Mouse (Mus musculus): ENCODE results near the gene Cpa4. TPM values are rescaled to one million over a fixed set of nuclear protein-coding genes. Genes with fewer than 3 reads are reported as not detected.
A peak's percentile ranks its signal among the peaks of the same experiment; 100 is the strongest.

Gene Cpa4
- 1.5 and 2.1 TPM in 2 replicates for polyA plus RNA-seq (2011; ENCODE audit: insufficient read length, low read depth, missing spikeins)

DNA sequence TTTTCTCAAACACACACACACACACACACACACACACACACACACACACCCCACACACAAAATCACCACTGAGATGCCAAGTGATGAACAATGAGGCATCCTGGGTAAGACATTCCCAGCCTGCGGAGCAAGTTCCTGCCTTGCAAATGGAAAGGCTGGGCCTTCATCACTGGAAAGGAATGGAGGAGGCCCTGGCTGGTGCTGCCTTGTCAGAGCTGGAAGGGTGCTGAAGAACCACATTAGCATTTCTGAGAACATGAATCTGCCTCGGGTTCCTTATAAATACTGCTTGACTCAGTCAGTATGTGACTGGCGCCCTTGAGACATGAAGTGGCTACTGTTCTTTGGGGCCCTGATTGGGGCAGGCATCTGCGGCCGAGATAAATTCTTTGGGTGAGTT lies at the start of gene Cpa4:
Cpa4 (plus strand) TSS at position 301 of the 400 bp plus-strand sequence.
- TF ChIP-seq CTCF (IDR thresholded peaks at IDR 0.05; ENCODE audit: borderline replicate concordance, insufficient read depth, low read length) (no peak), POLR2A (IDR thresholded peaks at IDR 0.05; ENCODE audit: low read depth, low read length) (no peak)
- Histone ChIP-seq H3K27ac (ENCODE audit: insufficient read depth, low read length) (0 out of 2 replicates have a peak within 1 kb of the TSS, but pooled peaks have one; percentile 10), H3K4me3 (ENCODE audit: insufficient read depth, low read length) (no peak within 1 kb of the TSS), H3K4me1 (ENCODE audit: control insufficient read depth, insufficient read depth, low read length) (peaks cover 2% of the 10 kb centered on the region; the same call in 1 of the 2 replicates)

DNA sequence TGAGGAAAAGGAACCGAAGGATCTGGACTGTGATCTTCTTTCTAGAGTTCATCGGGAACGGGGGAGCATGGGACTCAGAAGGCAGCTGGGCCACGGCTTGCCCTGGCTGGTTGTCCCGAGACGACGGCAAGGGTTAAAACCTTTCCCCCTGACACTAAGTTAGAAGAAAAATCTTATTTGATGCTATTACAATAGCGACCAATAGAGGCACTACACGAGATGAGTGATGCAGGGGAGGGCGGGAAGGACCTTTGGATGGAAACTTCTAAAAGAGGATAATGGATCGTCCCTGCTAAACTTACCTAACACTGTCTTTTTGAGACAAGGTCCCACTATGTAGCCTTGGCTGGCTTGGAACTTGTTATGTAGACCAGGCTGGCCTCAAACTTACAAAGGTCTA lies 47.8 kb upstream of the Cpa4 start:
- no peak for TF ChIP-seq POLR2A (IDR thresholded peaks at IDR 0.05; ENCODE audit: low read depth, low read length)
- no peak for TF ChIP-seq CTCF (IDR thresholded peaks at IDR 0.05; ENCODE audit: borderline replicate concordance, insufficient read depth, low read length)
- H3K4me1 ChIP-seq (ENCODE audit: control insufficient read depth, insufficient read depth, low read length) = no peaks in the 10 kb centered on the region
- no peak overlapping the region for H3K27ac ChIP-seq (ENCODE audit: insufficient read depth, low read length)
- no peak overlapping the region for H3K4me3 ChIP-seq (ENCODE audit: insufficient read depth, low read length)

DNA sequence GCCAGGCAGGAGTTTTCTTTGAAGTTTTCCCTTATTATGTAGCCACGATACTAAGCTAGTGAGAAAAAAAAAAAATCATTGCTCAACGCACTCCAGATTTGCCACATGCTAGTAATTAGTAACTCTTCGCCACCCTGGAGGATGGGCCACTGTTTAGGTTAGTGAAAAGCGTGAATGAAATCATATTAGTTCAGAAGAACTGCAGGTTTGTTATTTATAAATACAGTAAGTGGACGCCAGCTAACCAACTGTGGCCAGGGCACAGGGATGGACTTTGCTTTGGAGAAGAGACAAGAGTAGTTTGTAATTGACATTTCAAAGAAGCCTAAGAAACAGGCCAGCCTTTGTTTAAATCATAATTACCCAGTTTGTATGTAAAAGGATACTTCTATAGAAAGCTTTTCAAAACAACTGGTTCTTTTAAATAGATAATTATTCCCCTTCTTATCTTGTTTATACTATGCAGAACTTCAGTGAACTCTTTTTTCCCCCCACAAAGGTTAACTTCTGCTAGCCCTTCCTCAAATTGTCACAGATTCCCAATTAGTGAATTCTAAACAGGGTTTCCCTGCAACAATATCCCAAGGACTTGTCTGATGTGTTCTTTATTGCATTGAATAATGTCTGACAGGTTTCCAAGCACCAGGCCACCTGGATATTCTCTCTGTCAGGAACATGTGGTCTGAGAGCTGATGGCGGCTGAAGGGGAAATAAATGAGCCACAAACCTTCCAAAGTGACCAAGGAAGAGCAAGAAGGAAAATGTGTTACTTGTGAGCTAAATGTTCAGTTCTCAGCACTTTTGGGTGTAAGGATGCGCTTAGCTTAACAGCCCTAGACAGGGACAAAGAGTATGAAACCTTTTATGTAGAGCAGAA lies 42.5 kb upstream of the Cpa4 start:
- H3K4me1 ChIP-seq (ENCODE audit: control insufficient read depth, insufficient read depth, low read length) = peaks cover 6% of the 10 kb centered on the region; the same call in 1 of the 2 replicates
- TF ChIP-seq POLR2A (IDR thresholded peaks at IDR 0.05; ENCODE audit: low read depth, low read length) (no peak), CTCF (IDR thresholded peaks at IDR 0.05; ENCODE audit: borderline replicate concordance, insufficient read depth, low read length) (no peak)
- no peak overlapping the region for H3K27ac ChIP-seq (ENCODE audit: insufficient read depth, low read length)
- no peak overlapping the region for H3K4me3 ChIP-seq (ENCODE audit: insufficient read depth, low read length)

DNA sequence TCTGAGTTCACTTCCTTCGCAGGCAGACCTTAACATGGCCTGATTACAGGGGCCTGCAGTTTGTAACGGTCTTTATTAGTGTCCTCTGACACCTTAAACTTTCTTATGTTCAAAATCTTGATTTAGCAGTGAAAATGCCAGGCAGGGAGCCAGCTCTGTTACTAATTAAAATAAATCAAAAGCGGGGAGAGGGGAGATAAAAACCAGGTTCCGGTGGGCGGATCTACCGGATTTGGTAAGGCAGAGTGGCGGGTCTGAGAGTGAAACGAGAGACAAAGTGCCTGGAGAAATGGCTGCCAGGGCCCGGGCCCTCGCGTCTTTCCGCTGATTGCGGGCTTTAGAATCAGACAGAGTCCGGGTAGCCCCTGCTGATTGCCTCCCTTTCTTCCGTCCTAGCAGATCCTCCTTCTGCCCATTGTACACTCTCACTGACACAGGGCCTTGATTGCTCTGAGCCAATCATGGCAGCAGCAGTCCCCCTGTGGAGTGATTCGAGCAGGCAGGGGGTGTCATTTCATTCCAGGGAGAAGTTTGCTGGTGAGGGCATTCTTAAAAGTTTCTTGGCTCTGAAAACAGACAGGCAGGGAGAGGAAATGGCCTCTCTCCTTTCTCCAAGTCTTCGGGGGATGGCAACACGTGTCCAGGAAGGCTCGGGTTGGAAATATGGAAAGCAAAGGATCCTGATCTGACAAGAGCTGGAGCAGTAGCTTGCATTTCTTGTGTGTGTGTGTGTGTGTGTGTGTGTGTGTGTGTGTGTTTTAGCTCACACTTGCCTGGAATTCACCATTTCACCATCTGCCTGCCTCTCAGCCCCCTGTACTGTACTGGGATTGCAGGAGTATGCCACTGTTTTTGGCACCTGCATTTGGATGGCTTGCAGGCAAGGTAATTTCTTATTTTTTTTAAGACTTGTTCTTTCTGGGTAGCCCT lies 41.3 kb upstream of the Cpa4 start:
- peaks cover 6% of the 10 kb centered on the region; the same call in 1 of the 2 replicates for H3K4me1 ChIP-seq (ENCODE audit: control insufficient read depth, insufficient read depth, low read length)
- TF ChIP-seq POLR2A (IDR thresholded peaks at IDR 0.05; ENCODE audit: low read depth, low read length) (no peak), CTCF (IDR thresholded peaks at IDR 0.05; ENCODE audit: borderline replicate concordance, insufficient read depth, low read length) (no peak)
- H3K4me3 ChIP-seq (ENCODE audit: insufficient read depth, low read length) = no peak overlapping the region
- H3K27ac ChIP-seq (ENCODE audit: insufficient read depth, low read length) = no peak overlapping the region

DNA sequence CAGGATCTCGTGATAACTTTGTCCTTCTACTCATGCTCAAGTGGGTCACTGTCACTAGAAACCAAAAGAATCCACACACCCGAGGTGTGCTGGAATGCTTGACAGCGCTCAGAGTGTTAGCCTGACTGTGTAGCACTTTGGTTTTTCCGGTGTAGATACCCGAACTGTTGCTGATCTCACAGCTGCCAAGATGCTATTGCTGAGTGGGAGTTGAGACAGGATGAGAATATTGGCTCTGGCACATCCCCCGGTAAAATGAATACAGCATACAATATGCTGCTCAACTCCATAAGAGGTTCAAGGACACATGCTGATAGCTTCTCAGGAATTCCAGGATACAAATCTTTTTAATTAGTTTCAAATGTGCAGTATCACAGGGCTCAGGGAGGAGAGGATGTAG lies 39.4 kb upstream of the Cpa4 start:
- no peak for TF ChIP-seq CTCF (IDR thresholded peaks at IDR 0.05; ENCODE audit: borderline replicate concordance, insufficient read depth, low read length)
- TF ChIP-seq POLR2A (IDR thresholded peaks at IDR 0.05; ENCODE audit: low read depth, low read length) = no peak
- no peak overlapping the region for H3K4me3 ChIP-seq (ENCODE audit: insufficient read depth, low read length)
- peaks cover 6% of the 10 kb centered on the region; the same call in 1 of the 2 replicates for H3K4me1 ChIP-seq (ENCODE audit: control insufficient read depth, insufficient read depth, low read length)
- no peak overlapping the region for H3K27ac ChIP-seq (ENCODE audit: insufficient read depth, low read length)

DNA sequence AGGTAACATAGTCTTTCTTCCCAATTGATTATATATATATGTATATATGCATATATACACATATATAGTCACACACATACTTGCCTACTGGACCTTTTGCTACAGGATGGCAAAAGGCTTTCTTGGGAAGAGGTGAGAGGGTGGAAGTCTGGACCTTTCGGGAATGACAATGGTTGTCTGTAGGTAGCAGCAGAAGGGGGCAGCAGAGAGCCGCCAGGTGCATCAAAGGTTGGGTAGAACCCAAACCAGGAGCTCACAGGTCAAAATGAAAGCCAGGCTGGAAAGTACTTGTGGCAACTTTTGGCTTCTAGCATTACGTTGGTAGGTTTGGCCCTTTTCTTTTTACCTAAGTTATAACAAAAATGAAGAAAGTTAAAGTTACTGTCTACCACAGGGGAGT lies 32.8 kb upstream of the Cpa4 start:
- Histone ChIP-seq H3K4me1 (ENCODE audit: control insufficient read depth, insufficient read depth, low read length) (no peaks in the 10 kb centered on the region), H3K4me3 (ENCODE audit: insufficient read depth, low read length) (no peak overlapping the region), H3K27ac (ENCODE audit: insufficient read depth, low read length) (no peak overlapping the region)
- TF ChIP-seq CTCF (IDR thresholded peaks at IDR 0.05; ENCODE audit: borderline replicate concordance, insufficient read depth, low read length) (no peak), POLR2A (IDR thresholded peaks at IDR 0.05; ENCODE audit: low read depth, low read length) (no peak)

DNA sequence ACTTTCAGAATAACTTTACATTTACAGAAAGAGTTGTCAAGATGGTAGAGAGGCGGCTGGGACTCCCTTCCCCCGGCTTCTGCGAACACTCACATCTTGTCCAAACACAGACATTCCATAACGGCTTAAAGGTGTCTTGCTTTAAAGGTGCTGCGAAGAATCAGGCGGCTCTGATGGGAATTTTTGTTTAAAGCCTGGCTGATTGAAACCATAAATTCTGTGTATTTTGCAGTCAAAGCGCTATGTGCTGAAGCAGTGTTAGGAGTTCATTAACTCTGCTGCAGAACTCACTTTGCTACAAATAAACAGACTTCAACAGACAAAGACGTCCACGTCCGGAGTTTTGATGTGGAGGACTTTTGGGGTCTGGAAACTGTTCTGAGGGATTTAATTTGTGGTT lies 29.9 kb upstream of the Cpa4 start:
- Histone ChIP-seq H3K4me1 (ENCODE audit: control insufficient read depth, insufficient read depth, low read length) (no peaks in the 10 kb centered on the region), H3K27ac (ENCODE audit: insufficient read depth, low read length) (no peak overlapping the region), H3K4me3 (ENCODE audit: insufficient read depth, low read length) (no peak overlapping the region)
- TF ChIP-seq POLR2A (IDR thresholded peaks at IDR 0.05; ENCODE audit: low read depth, low read length) (no peak), CTCF (IDR thresholded peaks at IDR 0.05; ENCODE audit: borderline replicate concordance, insufficient read depth, low read length) (no peak)

DNA sequence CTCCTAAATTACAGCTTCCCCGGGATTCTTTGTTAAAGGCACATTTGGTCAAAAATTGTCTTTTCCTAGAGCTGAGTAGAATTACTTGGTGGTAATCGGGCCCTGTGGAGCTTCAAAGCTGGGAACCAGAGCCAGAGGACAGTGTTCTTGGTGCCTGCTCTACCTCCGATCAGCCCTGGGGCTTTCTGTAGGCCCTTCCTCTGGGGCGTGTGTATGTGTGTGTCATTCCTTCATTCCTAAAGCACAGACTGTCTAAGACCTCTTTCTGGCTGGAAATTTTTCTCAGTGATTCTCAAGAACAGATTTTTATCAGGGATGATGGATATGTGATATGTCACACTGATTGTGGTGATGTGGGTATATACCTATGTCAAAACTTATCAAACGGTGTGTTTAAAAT lies 29.4 kb upstream of the Cpa4 start:
- no peak overlapping the region for H3K27ac ChIP-seq (ENCODE audit: insufficient read depth, low read length)
- no peaks in the 10 kb centered on the region for H3K4me1 ChIP-seq (ENCODE audit: control insufficient read depth, insufficient read depth, low read length)
- no peak overlapping the region for H3K4me3 ChIP-seq (ENCODE audit: insufficient read depth, low read length)
- TF ChIP-seq CTCF (IDR thresholded peaks at IDR 0.05; ENCODE audit: borderline replicate concordance, insufficient read depth, low read length) = no peak
- no peak for TF ChIP-seq POLR2A (IDR thresholded peaks at IDR 0.05; ENCODE audit: low read depth, low read length)

DNA sequence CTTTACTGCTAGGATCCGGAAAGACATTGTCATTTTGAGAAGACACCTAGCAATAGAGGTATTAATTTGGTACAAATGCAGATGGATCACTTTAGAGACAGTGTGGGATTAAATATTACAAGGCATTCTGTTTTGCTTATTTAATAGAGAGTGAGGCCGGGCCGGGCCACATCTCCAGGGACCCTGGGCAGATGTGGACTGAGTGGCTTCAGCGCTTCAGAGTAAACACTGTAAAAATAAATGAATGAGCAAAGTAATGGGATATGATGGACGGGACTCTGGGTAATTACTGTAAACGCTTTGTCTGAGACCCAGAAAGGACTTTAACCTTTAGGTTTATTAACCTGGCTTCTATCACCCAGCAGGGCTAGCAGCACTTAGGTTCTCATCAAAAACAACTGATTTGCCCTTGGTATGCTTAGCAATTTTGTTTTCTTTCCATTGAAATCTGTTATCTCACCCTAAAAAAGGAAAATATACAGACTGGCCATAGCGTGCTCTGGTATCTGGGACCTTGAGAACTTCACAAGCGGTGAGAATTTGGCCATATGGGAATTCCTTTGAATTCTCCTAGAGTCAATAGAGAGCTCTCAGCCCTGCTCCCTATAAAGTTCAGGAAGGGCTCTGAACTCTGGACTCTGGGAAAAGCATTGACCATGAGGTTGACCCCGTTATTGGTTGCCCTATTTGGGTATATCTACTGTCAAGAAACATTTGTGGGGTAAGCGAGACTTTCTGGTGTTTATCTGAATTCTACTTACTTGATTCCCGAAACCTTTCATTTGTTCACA lies 27.0 kb upstream of the Cpa4 start, which contains the start of gene Cpa2:
Cpa2 (plus strand) TSS at position 574 of the 791 bp plus-strand sequence.
- Histone ChIP-seq H3K27ac (ENCODE audit: insufficient read depth, low read length) (no peak within 1 kb of the TSS), H3K4me1 (ENCODE audit: control insufficient read depth, insufficient read depth, low read length) (no peaks in the 10 kb centered on the region), H3K4me3 (ENCODE audit: insufficient read depth, low read length) (no peak within 1 kb of the TSS)
- TF ChIP-seq POLR2A (IDR thresholded peaks at IDR 0.05; ENCODE audit: low read depth, low read length) = no peak
- no peak for TF ChIP-seq CTCF (IDR thresholded peaks at IDR 0.05; ENCODE audit: borderline replicate concordance, insufficient read depth, low read length)

Data from embryonic fibroblast, embryonic 13.5 days (primary cell).